Mouse (Mus musculus): ENCODE results near the gene Slc17a9.

DNA sequence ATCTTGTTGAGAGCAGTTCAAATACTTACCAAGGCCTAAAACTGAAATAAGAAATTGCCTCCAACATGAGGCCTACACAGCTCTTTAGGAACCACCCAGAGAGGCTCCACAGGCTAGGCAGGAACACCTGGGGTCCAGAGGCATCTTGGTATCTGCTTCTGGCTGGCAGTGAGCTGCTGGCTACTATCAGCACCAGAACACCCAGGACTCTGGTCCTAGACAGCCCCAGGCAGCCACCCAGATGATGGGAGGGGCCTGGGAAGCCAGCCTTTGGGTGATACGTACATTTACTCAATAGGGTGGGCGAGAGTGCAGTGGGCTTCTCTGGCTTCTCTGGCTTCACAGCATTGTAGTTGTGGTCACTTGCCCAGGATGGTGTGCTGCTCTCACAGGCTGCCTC is 41.5 kb upstream of the Slc17a9 start:
- TF ChIP-seq TAL1 (IDR thresholded peaks at IDR 0.05; ENCODE audit: low read length) (no peak; the same call in 2 of the 3 replicates), GATA1 (IDR thresholded peaks at IDR 0.05; ENCODE audit: low read length) (no peak)
